Mouse (Mus musculus) neural tube, embryonic 12.5 days (tissue): Measurements from ENCODE around the gene Bpgm. TPM values are rescaled to one million over a fixed set of nuclear protein-coding genes. Genes with fewer than 3 reads are reported as not detected.

Experiments used
- ATAC-seq: fragments of 200-750 bp; cut with Nextera tagmentation; 2 replicates; pipeline ENCODE4 v1.8.0; 2017; ENCODE audit warnings: low read depth, mild to moderate bottlenecking, moderate TSS enrichment, moderate library complexity; ENCODE audit not compliant: low FRiP score
- H3K27ac ChIP-seq: fragments of 300-500 bp; sonication (generic); 2 replicates; pipeline ENCODE4 v1.5.1; 2016
- H3K27me3 ChIP-seq: fragments of 300-500 bp; sonication (generic); replicated peaks from 2 replicates; pipeline ENCODE4 v1.6.1; 2016; ENCODE audit warnings: mild to moderate bottlenecking
- H3K36me3 ChIP-seq: fragments of 300-500 bp; sonication (generic); 2 replicates; pipeline ENCODE4 v1.6.1; 2016; ENCODE audit warnings: mild to moderate bottlenecking
- H3K4me1 ChIP-seq: fragments of 300-500 bp; sonication (generic); 2 replicates; pipeline ENCODE4 v1.6.1; 2016
- H3K4me2 ChIP-seq: fragments of 300-500 bp; sonication (generic); replicated peaks from 2 replicates; pipeline ENCODE4 v1.6.1; 2016; ENCODE audit warnings: mild to moderate bottlenecking
- H3K4me3 ChIP-seq: fragments of 300-500 bp; sonication (generic); 2 replicates; pipeline ENCODE4 v1.5.1; 2016
- H3K9ac ChIP-seq: fragments of 300-500 bp; sonication (generic); 2 replicates; pipeline ENCODE4 v1.6.1; 2016; ENCODE audit warnings: mild to moderate bottlenecking
- H3K9me3 ChIP-seq: fragments of 300-500 bp; sonication (generic); 2 replicates; pipeline ENCODE4 v1.6.1; 2016; ENCODE audit warnings: mild to moderate bottlenecking
- WGBS: fragments of 180-500 bp; shearing (Covaris S2); methylation state at CpG from one replicate; pipeline ENCODE4 v1.1.7; 2016; 5-methylcytosine and 5-hydroxymethylcytosine counted together
- polyA plus RNA-seq: library from polyadenylated mRNA; unstranded; fragments of >200 nt; fragmentation: Nextera tagmentation; extraction: Ambion mirVana; gene quantifications from 2 replicates; pipeline ENCODE4 v1.2.1, GENCODE M21; 2016

The Bpgm gene
- polyA plus RNA-seq, 1 experiment from 2014 or later, result 67.4 TPM

DNA sequence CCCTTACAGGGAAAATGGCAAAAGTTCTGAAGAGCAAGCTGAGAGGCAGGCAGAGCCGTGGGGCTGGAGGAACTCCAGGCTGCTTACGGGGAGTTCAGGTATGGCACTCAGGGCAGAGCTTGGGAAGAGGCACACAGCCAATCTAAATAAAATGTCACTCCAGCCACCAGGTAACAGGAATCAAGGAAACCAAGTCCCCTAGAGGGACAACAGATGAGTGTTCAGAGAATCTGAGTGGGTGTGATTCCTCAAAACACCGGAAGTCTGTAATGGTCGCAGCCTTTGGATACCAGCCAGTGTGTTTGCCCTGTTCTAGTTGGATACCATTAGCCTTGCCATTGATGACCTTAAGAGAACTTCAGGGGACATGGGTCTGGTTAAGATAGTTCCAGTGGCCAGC is 66.9 kb downstream of the Bpgm start:
- Histone ChIP-seq H3K4me1 (peaks cover 10% of the 10 kb centered on the region; the same call in 1 of the 2 replicates), H3K27ac (no peak overlapping the region), H3K27me3 (no peaks in the 10 kb centered on the region), H3K9me3 (no peaks in the 10 kb centered on the region), H3K9ac (no peak overlapping the region), H3K4me2 (no peak overlapping the region), H3K4me3 (no peak overlapping the region), H3K36me3 (no peaks in the 10 kb centered on the region)
- WGBS, result 85% methylated on average over 4 of the region's 4 CpGs
- ATAC-seq, result no peak

DNA sequence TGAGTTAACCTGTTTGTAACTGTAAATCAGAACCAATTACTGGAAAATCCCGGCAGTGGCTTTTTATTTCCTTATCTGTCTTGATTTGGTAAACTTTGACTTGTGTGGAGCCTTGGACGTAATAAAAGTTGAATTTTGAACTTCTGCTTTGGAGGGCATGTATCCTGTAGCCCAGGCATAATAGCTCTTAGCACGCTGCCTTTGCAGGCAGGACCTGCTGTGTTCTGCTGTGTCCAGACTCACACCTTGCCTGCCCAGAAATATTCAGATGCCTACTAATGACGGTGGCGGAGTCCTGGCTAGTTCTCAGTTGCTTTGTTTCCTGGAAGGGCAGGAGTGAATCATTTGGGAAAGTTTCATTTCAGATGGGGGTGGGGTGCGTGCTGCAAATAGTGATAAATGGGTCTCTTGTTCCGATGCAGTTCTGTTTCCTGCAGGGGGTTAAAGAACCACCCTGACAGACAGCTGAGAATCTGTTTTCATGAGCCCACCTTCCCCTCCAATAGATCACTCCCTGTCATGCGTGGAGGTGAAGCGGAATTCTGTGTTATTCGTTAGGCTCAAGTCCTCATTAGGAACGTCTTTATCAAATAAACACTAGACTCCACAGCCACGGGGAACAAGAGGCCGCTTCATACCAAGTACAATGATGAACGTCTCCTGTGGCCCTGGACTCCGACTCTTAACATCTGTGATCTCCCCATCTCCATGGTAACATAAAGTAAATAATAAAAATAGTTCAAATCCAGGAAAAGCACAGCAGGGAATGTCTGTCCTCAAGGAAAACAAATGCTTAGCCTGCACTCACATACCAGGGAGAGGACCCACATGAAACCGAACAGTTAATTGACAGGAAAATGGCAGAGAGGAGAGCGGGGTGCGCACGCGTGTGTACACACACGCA is 67.5 kb downstream of the Bpgm start:
- no peaks in the 10 kb centered on the region for H3K27me3 ChIP-seq
- peak overlapping the region; percentile 18; the same call in 1 of the 2 replicates for H3K4me2 ChIP-seq
- ATAC-seq, result no peak
- no peak overlapping the region for H3K27ac ChIP-seq
- 50% methylated on average over 21 of the region's 21 CpGs for WGBS
- H3K4me1 ChIP-seq, result peaks cover 15% of the 10 kb centered on the region; the same call in 1 of the 2 replicates
- no peak overlapping the region for H3K9ac ChIP-seq
- no peaks in the 10 kb centered on the region for H3K9me3 ChIP-seq
- H3K36me3 ChIP-seq, result no peaks in the 10 kb centered on the region
- H3K4me3 ChIP-seq, result no peak overlapping the region

DNA sequence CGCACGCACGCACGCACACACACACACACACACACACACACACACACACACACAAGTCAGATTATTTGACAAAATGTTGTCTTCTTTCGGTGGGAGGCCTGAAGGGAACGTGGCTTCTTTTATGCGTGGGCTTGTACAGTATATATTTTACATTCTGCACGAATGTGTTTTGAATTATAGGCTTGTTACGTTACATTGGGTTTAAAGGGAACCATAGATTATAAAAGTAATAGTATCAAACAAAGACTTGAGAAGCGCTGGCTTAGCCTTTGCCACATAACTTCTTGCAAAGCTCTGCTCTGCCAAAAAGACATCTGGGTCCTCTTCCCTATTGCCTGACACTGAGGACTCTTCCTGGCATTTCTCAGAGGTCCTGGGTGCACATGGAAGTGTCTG is 68.2 kb downstream of the Bpgm start:
- Histone ChIP-seq H3K4me3 (no peak overlapping the region), H3K27ac (no peak overlapping the region), H3K4me1 (peaks cover 17% of the 10 kb centered on the region; the same call in 1 of the 2 replicates), H3K27me3 (no peaks in the 10 kb centered on the region), H3K4me2 (peak overlapping the region; percentile 18; the same call in 1 of the 2 replicates), H3K9ac (no peak overlapping the region), H3K9me3 (no peaks in the 10 kb centered on the region), H3K36me3 (no peaks in the 10 kb centered on the region)
- no peak for ATAC-seq
- WGBS, result 81% methylated on average over 10 of the region's 10 CpGs

DNA sequence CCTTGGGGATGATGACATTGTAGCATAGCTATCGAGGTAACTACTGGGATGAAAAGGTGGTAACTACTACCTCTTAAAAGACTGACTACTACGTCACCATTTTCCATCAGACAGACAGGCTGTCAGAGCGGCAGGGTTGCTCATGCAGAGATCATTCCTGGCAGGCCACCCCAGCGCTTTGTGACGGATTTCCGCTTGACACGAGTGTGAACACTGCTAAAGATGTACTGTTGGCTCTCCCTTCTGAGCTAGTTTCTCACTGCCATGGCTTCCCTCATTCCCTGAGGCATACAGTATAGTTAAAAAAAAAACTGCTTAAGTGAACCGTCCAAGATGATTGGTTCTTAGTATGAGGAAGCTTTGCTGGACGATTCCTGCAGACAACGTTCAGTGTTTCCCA is 69.3 kb downstream of the Bpgm start:
- Histone ChIP-seq H3K4me1 (peaks cover 17% of the 10 kb centered on the region; the same call in 1 of the 2 replicates), H3K27ac (no peak overlapping the region), H3K4me3 (no peak overlapping the region), H3K4me2 (no peak overlapping the region), H3K9me3 (no peaks in the 10 kb centered on the region), H3K27me3 (no peaks in the 10 kb centered on the region), H3K36me3 (no peaks in the 10 kb centered on the region), H3K9ac (no peak overlapping the region)
- ATAC-seq, result no peak
- WGBS, result 79% methylated on average over 10 of the region's 10 CpGs

DNA sequence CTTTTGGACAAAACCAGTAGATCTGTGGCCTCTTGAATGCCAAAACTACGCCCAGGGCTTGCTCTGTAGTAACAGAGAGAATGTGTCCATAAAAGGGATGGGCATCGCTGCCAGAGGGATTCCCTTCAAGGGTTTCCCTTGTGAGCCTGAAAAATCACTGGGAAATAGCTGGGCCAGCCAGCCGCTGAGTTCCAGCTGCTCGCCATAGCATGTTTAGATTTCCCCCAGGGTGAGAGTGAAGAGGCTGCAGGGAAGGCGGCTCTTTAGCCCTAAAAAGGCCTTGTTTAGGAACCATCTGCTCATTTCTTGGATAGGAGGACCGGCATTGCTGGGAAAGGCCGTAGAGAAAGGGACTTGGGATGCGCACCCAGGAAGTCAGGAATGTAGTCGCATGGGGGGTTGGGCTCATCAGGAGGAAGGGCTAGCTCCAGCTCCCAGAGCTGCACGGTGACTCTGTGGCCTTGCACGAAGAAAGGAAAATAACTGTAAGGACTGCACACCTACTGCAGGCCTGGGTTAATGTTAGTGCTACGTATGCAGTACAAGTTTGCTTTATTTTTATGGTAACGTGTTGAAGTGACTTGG is 72.5 kb downstream of the Bpgm start:
- 47% methylated on average over 13 of the region's 13 CpGs for WGBS
- no peaks in the 10 kb centered on the region for H3K9me3 ChIP-seq

DNA sequence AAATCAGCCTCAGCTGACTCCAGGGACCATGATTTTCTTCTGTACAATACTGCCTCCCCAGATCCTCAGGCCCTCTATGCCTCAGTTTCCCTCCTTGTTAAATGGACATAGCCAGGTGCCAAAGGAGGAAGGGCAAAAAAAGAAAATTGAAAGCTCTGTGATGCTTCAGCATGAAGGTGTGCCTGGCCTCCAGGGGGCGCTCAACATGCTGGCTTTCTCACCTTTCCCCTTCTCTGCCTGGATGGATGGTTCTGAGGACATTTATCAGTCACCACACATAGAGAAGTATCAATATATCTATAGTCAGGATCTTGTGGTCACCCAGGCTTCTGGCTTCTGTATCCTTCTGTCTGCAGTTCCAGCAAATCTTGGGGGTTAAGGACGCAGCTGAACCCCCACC is 73.0 kb downstream of the Bpgm start:
- Histone ChIP-seq H3K27ac (no peak overlapping the region), H3K9ac (no peak overlapping the region), H3K4me3 (no peak overlapping the region), H3K4me2 (no peak overlapping the region), H3K36me3 (no peaks in the 10 kb centered on the region), H3K4me1 (peaks cover 8% of the 10 kb centered on the region; the same call in 1 of the 2 replicates), H3K9me3 (no peaks in the 10 kb centered on the region), H3K27me3 (no peaks in the 10 kb centered on the region)
- ATAC-seq, result no peak
- WGBS, result 42% methylated on average over 2 of the region's 2 CpGs

More for the DNA sequence above, 72.5 kb downstream of the Bpgm start:
- Histone ChIP-seq H3K4me1 (peaks cover 13% of the 10 kb centered on the region; the same call in 1 of the 2 replicates), H3K36me3 (no peaks in the 10 kb centered on the region), H3K4me2 (no peak overlapping the region), H3K4me3 (no peak overlapping the region), H3K27me3 (no peaks in the 10 kb centered on the region), H3K27ac (no peak overlapping the region), H3K9ac (no peak overlapping the region)
- ATAC-seq, result no peak

DNA sequence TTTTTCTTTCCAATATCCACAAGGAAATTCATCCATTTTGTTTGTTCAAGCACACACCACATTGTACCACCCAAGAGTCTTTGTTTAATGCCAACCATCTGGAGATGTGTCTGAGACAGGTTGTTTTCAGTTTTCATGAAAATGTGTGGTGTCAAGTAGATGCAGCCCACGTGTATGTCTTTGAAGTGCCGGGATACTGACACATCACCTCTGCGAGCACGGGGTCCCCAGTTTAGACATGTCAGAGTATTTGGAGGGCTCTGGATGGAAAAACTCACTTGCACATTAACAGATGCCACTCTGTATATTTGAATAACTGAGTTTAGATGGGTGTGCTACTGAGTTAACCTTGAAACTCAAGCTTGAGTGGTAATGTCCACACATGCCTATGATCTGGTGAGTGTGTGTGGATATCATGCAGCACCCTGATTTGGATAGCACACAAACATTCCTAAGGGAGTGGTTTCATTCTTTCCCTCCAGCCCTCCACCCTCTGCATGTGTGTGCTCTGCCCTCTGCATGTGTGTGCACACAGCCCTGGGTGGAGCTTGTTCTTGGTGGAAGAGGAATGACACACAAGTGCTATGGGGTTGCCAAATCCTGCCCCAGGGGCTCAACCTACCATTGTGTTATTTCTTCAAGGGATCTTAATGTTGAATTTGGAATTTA is 76.6 kb downstream of the Bpgm start:
- WGBS, result 89% methylated on average over 4 of the region's 4 CpGs
- no peak for ATAC-seq

DNA sequence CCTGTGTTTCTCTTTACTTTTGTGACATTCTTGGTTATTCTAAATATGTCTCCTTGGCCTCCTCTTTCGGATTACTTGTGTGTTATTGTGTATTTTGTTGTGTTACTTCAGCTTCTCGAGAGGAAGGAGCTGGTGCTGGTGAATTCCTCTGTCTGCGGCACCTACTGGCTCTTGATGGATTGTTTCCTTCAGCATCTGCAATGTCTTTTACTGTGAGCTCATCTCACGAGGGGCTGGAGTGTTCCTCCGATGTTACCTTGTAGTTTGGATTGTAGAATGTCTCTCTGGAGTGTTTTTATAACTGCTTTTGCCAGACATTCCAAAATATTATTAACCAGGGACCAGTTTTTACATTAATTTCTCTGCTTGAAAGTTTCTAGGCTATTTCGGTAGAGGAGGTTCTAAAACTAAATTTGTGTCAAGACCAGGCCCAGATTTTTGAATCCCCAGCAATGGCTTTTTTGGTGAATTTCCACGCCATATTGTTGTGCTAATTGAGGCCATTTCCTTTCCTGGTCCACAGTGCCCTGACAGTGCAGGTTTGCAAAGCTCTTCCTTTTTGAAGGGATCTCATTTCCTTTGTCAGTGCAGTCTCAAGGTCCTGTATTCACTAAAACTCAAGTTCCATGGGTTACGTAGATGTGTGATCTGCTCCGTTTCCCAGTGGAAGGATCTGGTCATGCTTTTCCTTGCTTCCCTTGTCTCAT is 78.4 kb downstream of the Bpgm start:
- Histone ChIP-seq H3K4me2 (no peak overlapping the region), H3K9ac (no peak overlapping the region), H3K27me3 (no peaks in the 10 kb centered on the region), H3K27ac (no peak overlapping the region), H3K4me3 (no peak overlapping the region), H3K36me3 (no peaks in the 10 kb centered on the region), H3K4me1 (no peaks in the 10 kb centered on the region), H3K9me3 (no peaks in the 10 kb centered on the region)
- 66% methylated on average over 9 of the region's 9 CpGs for WGBS
- ATAC-seq, result no peak

More for the DNA sequence above, 76.6 kb downstream of the Bpgm start:
- no peaks in the 10 kb centered on the region for H3K9me3 ChIP-seq
- peaks cover 7% of the 10 kb centered on the region; the same call in 1 of the 2 replicates for H3K4me1 ChIP-seq
- H3K36me3 ChIP-seq, result no peaks in the 10 kb centered on the region
- no peak overlapping the region for H3K4me2 ChIP-seq
- H3K27ac ChIP-seq, result no peak overlapping the region
- no peak overlapping the region for H3K9ac ChIP-seq
- no peak overlapping the region for H3K4me3 ChIP-seq
- no peaks in the 10 kb centered on the region for H3K27me3 ChIP-seq

Other genes with a start within 250 kb of the Bpgm start
- 132 and 141 TPM in 2 replicates for gene Akr1b3, start 158.7 kb upstream of the Bpgm start, polyA plus RNA-seq
- gene Akr1b8, start 122.1 kb upstream of the Bpgm start, polyA plus RNA-seq, result 20.2 TPM in 2 replicates
- 10.0 and 12.3 TPM in 2 replicates for gene Akr1b10, start 92.0 kb upstream of the Bpgm start, polyA plus RNA-seq
- gene Akr1b7, start 63.9 kb upstream of the Bpgm start, polyA plus RNA-seq, result not detected in 2 replicates
- 90.0 and 112 TPM in 2 replicates for gene Cald1, start 122.3 kb downstream of the Bpgm start, polyA plus RNA-seq